Mouse (Mus musculus): ENCODE measurements at regions not wholly inside any gene's neighbourhood (a gene's known extent, or its start where the extent isn't known, plus 50 kb on each side); places are given as distances from the start of the nearest gene placed in this dataset.
A peak's percentile ranks its signal among the peaks of the same experiment; 100 is the strongest.

GRCm38 (mm10) chr5:97236930-97237329 lies 125.5 kb upstream of the Paqr3 start:
- ATAC-seq (replicated peaks; ENCODE audit: low FRiP score, low TSS enrichment, poor library complexity, severe bottlenecking): no peak

GRCm38 (mm10) chr5:97226425-97226824 lies 115.0 kb upstream of the Paqr3 start:
- ATAC-seq (replicated peaks; ENCODE audit: low FRiP score, low TSS enrichment, poor library complexity, severe bottlenecking): no peak

GRCm38 (mm10) chr5:97223238-97223857 lies 112.0 kb upstream of the Paqr3 start:
- ATAC-seq (replicated peaks; ENCODE audit: low FRiP score, low TSS enrichment, poor library complexity, severe bottlenecking): no peak

GRCm38 (mm10) chr5:97222489-97223237 lies 111.3 kb upstream of the Paqr3 start:
- ATAC-seq (replicated peaks; ENCODE audit: low FRiP score, low TSS enrichment, poor library complexity, severe bottlenecking): no peak

- no peak for ATAC-seq (replicated peaks; ENCODE audit: low FRiP score, low TSS enrichment, poor library complexity, severe bottlenecking)
These were observed 107.3 kb upstream of the Paqr3 start for GRCm38 (mm10) chr5:97218712-97219111.

- ATAC-seq (replicated peaks; ENCODE audit: low FRiP score, low TSS enrichment, poor library complexity, severe bottlenecking): no peak
These were observed 94.2 kb upstream of the Paqr3 start for GRCm38 (mm10) chr5:97205606-97206005.

GRCm38 (mm10) chr5:97204337-97204736 lies 92.9 kb upstream of the Paqr3 start:
- ATAC-seq (replicated peaks; ENCODE audit: low FRiP score, low TSS enrichment, poor library complexity, severe bottlenecking): no peak

- ATAC-seq (replicated peaks; ENCODE audit: low FRiP score, low TSS enrichment, poor library complexity, severe bottlenecking): no peak
These were observed 92.2 kb upstream of the Paqr3 start for GRCm38 (mm10) chr5:97203646-97204045.

GRCm38 (mm10) chr5:97202557-97202956 lies 91.2 kb upstream of the Paqr3 start:
- no peak for ATAC-seq (replicated peaks; ENCODE audit: low FRiP score, low TSS enrichment, poor library complexity, severe bottlenecking)

GRCm38 (mm10) chr5:97200655-97201054 lies 89.3 kb upstream of the Paqr3 start:
- no peak for ATAC-seq (replicated peaks; ENCODE audit: low FRiP score, low TSS enrichment, poor library complexity, severe bottlenecking)

GRCm38 (mm10) chr5:97195281-97195660 lies 83.9 kb upstream of the Paqr3 start:
- ATAC-seq (replicated peaks; ENCODE audit: low FRiP score, low TSS enrichment, poor library complexity, severe bottlenecking): no peak

GRCm38 (mm10) chr5:97194656-97195280 lies 83.4 kb upstream of the Paqr3 start:
- ATAC-seq (replicated peaks; ENCODE audit: low FRiP score, low TSS enrichment, poor library complexity, severe bottlenecking): no peak

- no peak for ATAC-seq (replicated peaks; ENCODE audit: low FRiP score, low TSS enrichment, poor library complexity, severe bottlenecking)
These were observed 81.3 kb upstream of the Paqr3 start for GRCm38 (mm10) chr5:97192656-97193055.

GRCm38 (mm10) chr5:97190695-97191094 lies 79.3 kb upstream of the Paqr3 start:
- no peak for ATAC-seq (replicated peaks; ENCODE audit: low FRiP score, low TSS enrichment, poor library complexity, severe bottlenecking)

- no peak for ATAC-seq (replicated peaks; ENCODE audit: low FRiP score, low TSS enrichment, poor library complexity, severe bottlenecking)
These were observed 73.1 kb upstream of the Paqr3 start for GRCm38 (mm10) chr5:97184512-97184911.

GRCm38 (mm10) chr5:97181249-97181648 lies 69.9 kb upstream of the Paqr3 start:
- no peak for ATAC-seq (replicated peaks; ENCODE audit: low FRiP score, low TSS enrichment, poor library complexity, severe bottlenecking)

- no peak for ATAC-seq (replicated peaks; ENCODE audit: low FRiP score, low TSS enrichment, poor library complexity, severe bottlenecking)
These were observed 63.0 kb upstream of the Paqr3 start for GRCm38 (mm10) chr5:97174446-97174845.

- ATAC-seq (replicated peaks; ENCODE audit: low FRiP score, low TSS enrichment, poor library complexity, severe bottlenecking): no peak
These were observed 56.2 kb upstream of the Paqr3 start for GRCm38 (mm10) chr5:97167401-97168249.

- ATAC-seq (replicated peaks; ENCODE audit: low FRiP score, low TSS enrichment, poor library complexity, severe bottlenecking): peak; percentile 73
These were observed 54.9 kb upstream of the Paqr3 start for GRCm38 (mm10) chr5:97166128-97166883.
